Mouse (Mus musculus): Measurements from ENCODE around the gene Rhcg.

DNA sequence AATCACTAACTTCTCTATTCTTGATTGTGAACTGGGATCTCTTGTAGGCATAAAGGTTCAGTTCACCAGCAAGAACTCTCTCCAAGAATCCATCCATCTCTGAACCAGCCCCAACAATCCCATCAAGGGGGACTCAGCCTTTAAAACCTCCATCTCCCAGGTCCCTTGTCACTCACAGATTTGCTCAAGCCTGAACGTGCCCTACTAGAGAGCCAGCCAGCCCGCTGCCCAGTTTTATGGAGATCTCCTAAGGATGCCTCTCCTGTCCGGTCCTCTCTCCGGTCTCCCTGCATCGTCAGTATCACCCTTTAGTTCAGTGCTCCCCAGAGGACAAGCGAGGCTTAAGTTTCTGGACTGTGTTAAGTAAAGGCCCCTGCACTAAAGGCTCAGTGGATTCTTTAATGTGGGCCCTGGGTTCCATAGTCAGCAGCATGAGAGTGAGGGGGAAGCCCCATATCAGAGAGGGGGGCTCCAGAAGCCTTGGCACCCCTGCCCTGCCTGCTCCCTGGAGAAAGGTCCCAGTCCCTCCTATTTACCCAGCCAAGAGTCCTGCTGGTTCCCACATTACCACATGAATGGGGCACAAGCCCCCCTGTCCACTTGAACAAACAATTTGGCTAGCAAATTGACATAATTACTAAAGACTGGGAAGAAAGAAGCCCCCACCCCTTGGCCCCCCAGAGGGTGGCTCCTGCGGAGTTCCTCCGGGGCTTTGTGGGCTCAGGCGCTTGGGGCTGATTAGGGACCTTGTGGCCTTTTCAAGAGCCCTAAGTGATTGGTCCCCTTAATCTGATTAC lies 27.5 kb downstream of the Rhcg start:
- TF ChIP-seq GATA1 (IDR thresholded peaks at IDR 0.05; ENCODE audit: borderline replicate concordance, low read length), result no peak
- no peak for TF ChIP-seq TAL1 (conservative IDR thresholded peaks at IDR 0.05; ENCODE audit: low read depth, low read length)

Data from G1E (cell line).